Mouse (Mus musculus): Measurements from ENCODE around the gene Pbx4. TPM values are rescaled to one million over a fixed set of nuclear protein-coding genes. Genes with fewer than 3 reads are reported as not detected.
A peak's percentile ranks its signal among the peaks of the same experiment; 100 is the strongest.

Pbx4 gene
- total and polyA plus RNA-seq, 2 experiments from 2014 or later: 38.8 to 92.8 TPM

DNA sequence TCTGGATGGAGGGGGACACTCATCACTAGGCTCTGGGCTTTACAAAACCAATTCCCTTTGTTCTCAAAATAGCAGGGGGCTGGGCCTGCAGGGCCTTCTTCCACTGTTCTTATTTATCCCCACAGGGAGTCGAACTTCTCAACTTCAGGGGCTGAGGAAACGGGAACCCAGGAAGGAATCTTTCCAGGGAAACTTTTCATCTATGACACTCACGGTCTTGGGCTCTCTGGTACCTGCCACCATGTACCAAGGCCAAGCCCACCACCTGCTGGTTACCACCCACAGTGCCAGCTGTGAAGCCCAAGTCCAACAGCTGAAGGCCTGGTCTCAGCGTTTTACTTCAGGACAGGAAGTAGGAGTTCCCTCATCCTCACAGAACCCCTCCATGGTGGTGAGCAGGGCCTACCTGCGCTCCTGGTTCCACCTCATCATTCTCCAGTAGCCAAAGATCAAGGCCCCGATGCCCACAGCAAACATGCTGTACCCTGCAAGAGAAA, 62.6 kb downstream of the Pbx4 start:
- TF ChIP-seq CTCF (IDR thresholded peaks at IDR 0.05; ENCODE audit: low read depth): no peak
- Histone ChIP-seq H3K27ac (ENCODE audit: low read depth, low read length) (no peak overlapping the region), H3K27me3 (ENCODE audit: insufficient read depth, low read length) (no peaks in the 10 kb centered on the region), H3K4me3 (ENCODE audit: low read depth, low read length) (no peak overlapping the region), H3K4me1 (ENCODE audit: insufficient read depth) (0 out of 2 replicates have a peak, but pooled peaks cover 2% of the 10 kb centered on the region), H3K9me3 (ENCODE audit: low read length) (no peaks in the 10 kb centered on the region), H3K9ac (no peak overlapping the region), H3K36me3 (ENCODE audit: insufficient read depth) (peaks cover 18% of the 10 kb centered on the region), H3K4me2 (ENCODE audit: low read depth) (no peak overlapping the region)
- ATAC-seq (no peak), DNase-seq (no peak)
- 54% methylated on average over 6 of the region's 6 CpGs for WGBS

GRCm38 (mm10) chr8:69895772-69896451, 63.6 kb downstream of the Pbx4 start:
- H3K4me2 ChIP-seq (ENCODE audit: low read depth): no peak overlapping the region
- 0 out of 2 replicates have a peak, but pooled peaks cover 8% of the 10 kb centered on the region for H3K4me1 ChIP-seq (ENCODE audit: insufficient read depth)
- ATAC-seq (no peak), DNase-seq (no peak)
- no peak overlapping the region for H3K27ac ChIP-seq (ENCODE audit: low read depth, low read length)
- no peak overlapping the region for H3K9ac ChIP-seq
- TF ChIP-seq CTCF (IDR thresholded peaks at IDR 0.05; ENCODE audit: low read depth): no peak
- no peaks in the 10 kb centered on the region for H3K9me3 ChIP-seq (ENCODE audit: low read length)
- H3K4me3 ChIP-seq (ENCODE audit: low read depth, low read length): no peak overlapping the region
- 83% methylated on average over 4 of the region's 4 CpGs for WGBS
- peaks cover 18% of the 10 kb centered on the region for H3K36me3 ChIP-seq (ENCODE audit: insufficient read depth)
- H3K27me3 ChIP-seq (ENCODE audit: insufficient read depth, low read length): no peaks in the 10 kb centered on the region

- Histone ChIP-seq H3K9ac (no peak overlapping the region), H3K9me3 (ENCODE audit: low read length) (no peaks in the 10 kb centered on the region), H3K36me3 (ENCODE audit: insufficient read depth) (peaks cover 12% of the 10 kb centered on the region), H3K4me3 (ENCODE audit: low read depth, low read length) (no peak overlapping the region), H3K27ac (ENCODE audit: low read depth, low read length) (no peak overlapping the region), H3K27me3 (ENCODE audit: insufficient read depth, low read length) (no peaks in the 10 kb centered on the region), H3K4me1 (ENCODE audit: insufficient read depth) (peaks cover 12% of the 10 kb centered on the region; the same call in 1 of the 2 replicates), H3K4me2 (ENCODE audit: low read depth) (no peak overlapping the region)
- DNase-seq: no peak
- TF ChIP-seq CTCF (IDR thresholded peaks at IDR 0.05; ENCODE audit: low read depth): no peak
- WGBS: 82% methylated on average over 6 of the region's 6 CpGs
- no peak for ATAC-seq
Measured at GRCm38 (mm10) chr8:69897857-69898256, 65.6 kb downstream of the Pbx4 start.

DNA sequence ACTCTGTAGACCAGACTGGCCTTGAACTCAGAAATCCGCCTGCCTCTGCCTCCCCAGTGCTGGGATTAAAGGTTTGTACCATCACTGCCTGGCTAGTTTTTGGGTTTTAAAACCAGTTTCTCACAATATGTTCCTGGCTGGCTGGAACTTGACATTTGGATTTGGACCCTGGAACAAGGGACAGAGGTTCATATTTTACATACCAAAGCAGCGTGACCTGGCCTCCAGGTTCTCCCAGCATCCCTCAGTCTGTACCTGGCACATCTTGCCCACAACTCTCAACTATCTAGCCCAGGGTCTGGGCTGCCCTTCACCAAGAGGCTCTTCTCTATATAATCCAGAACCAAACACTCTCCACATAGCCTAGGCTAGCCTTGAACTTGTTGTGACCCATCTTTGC, 67.6 kb downstream of the Pbx4 start:
- H3K27me3 ChIP-seq (ENCODE audit: insufficient read depth, low read length): no peaks in the 10 kb centered on the region
- WGBS: 100% methylated on average over 2 of the region's 2 CpGs
- no peak overlapping the region for H3K9ac ChIP-seq
- TF ChIP-seq CTCF (IDR thresholded peaks at IDR 0.05; ENCODE audit: low read depth): no peak
- DNase-seq (no peak), ATAC-seq (no peak)
- 0 out of 2 replicates have a peak, but pooled peaks cover 3% of the 10 kb centered on the region for H3K36me3 ChIP-seq (ENCODE audit: insufficient read depth)
- no peak overlapping the region for H3K4me2 ChIP-seq (ENCODE audit: low read depth)
- no peak overlapping the region for H3K4me3 ChIP-seq (ENCODE audit: low read depth, low read length)
- peaks cover 21% of the 10 kb centered on the region; the same call in 1 of the 2 replicates for H3K4me1 ChIP-seq (ENCODE audit: insufficient read depth)
- no peak overlapping the region for H3K27ac ChIP-seq (ENCODE audit: low read depth, low read length)
- no peaks in the 10 kb centered on the region for H3K9me3 ChIP-seq (ENCODE audit: low read length)

DNA sequence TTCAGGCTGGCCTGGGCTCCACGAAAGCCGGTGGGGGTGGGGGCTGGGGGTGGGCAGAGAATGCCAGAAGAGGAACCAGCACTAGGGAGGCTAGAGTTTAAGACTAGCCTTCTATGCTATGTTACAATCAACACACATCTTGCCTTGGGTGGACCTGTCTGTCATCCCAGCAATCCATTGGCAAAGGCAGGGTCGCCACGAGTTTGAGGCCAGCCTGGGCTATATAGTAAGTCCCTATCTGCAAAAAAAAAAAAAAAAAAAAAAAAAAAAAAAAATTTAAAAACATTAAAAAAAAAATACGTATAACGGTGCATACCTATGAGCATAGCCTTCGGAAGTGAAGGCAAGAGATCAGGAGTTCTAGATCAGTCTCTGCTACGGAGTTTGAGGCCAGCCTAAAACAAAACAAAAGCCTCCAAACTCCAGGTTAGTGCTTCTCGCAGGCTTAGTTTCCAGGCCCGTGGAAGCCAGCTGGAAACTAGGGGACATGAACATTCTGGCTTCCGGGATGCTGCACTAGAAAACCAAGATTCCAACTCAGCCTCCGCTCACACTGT, 68.7 kb downstream of the Pbx4 start:
- TF ChIP-seq CTCF (IDR thresholded peaks at IDR 0.05; ENCODE audit: low read depth): no peak
- Histone ChIP-seq H3K4me3 (ENCODE audit: low read depth, low read length) (peak overlapping the region; percentile 52), H3K36me3 (ENCODE audit: insufficient read depth) (0 out of 2 replicates have a peak, but pooled peaks cover 2% of the 10 kb centered on the region), H3K27ac (ENCODE audit: low read depth, low read length) (peak overlapping the region; percentile 92), H3K4me2 (ENCODE audit: low read depth) (peak overlapping the region; percentile 86), H3K9me3 (ENCODE audit: low read length) (no peaks in the 10 kb centered on the region), H3K9ac (peak overlapping the region; percentile 57), H3K4me1 (ENCODE audit: insufficient read depth) (peaks cover 21% of the 10 kb centered on the region; the same call in 1 of the 2 replicates), H3K27me3 (ENCODE audit: insufficient read depth, low read length) (no peaks in the 10 kb centered on the region)
- peak; percentile 27 for ATAC-seq
- no peak for DNase-seq
- WGBS: 20% methylated on average over 12 of the region's 12 CpGs

DNA sequence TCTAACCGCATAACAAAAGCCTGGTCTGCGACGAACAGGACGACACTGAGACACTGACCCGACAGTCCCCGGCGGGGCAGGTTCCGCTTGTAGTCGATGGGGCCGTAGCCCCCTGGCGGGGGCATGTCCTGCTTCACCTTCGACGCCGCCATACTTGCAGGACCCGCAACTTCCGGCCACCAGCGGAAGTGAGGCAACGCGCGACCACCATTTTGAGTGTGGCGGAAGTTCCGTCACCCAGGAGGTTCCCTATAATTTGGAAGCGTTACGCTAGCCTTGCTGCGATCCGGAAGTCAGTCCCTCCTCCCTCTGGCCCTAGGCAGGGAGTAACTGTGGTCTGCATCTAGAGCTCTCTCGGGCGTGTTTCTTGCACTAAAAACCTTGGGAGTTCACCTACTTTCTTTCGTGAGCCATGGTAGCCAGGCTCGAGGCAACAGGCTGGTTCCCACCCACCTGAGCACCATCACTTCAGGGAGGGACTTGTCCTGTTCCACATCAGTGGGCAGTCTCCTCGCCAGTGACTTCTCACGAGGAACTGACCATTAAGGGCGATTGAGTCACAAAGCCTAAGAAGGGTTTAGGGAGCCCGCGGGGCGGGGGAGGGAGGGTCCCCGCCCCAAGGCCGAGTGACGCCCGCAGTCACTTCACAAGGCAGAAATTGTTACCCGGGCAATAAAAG, 69.3 kb downstream of the Pbx4 start:
- H3K36me3 ChIP-seq (ENCODE audit: insufficient read depth): no peaks in the 10 kb centered on the region
- H3K27me3 ChIP-seq (ENCODE audit: insufficient read depth, low read length): no peaks in the 10 kb centered on the region
- H3K27ac ChIP-seq (ENCODE audit: low read depth, low read length): peak overlapping the region; percentile 92
- peak overlapping the region; percentile 52 for H3K4me3 ChIP-seq (ENCODE audit: low read depth, low read length)
- peak; percentile 76 for TF ChIP-seq CTCF (IDR thresholded peaks at IDR 0.05; ENCODE audit: low read depth)
- H3K9me3 ChIP-seq (ENCODE audit: low read length): no peaks in the 10 kb centered on the region
- DNase-seq (peak; percentile 96), ATAC-seq (peak; percentile 78)
- peak overlapping the region; percentile 57 for H3K9ac ChIP-seq
- H3K4me1 ChIP-seq (ENCODE audit: insufficient read depth): peaks cover 21% of the 10 kb centered on the region; the same call in 1 of the 2 replicates
- peak overlapping the region; percentile 86 for H3K4me2 ChIP-seq (ENCODE audit: low read depth)
- 3% methylated on average over 41 of the region's 41 CpGs for WGBS

Measured in forebrain, postnatal 0 days (tissue).